Mouse (Mus musculus): Measurements from ENCODE around the gene Eif4a3. TPM values are rescaled to one million over a fixed set of nuclear protein-coding genes. Genes with fewer than 3 reads are reported as not detected.
A peak's percentile ranks its signal among the peaks of the same experiment; 100 is the strongest.

The Eif4a3 gene
- polyA plus RNA-seq, 2 experiments: 228 to 339 TPM

- Histone ChIP-seq H3K36me3 (ENCODE audit: control insufficient read depth, insufficient read depth, low read length) (no peaks in the 10 kb centered on the region), H3K4me2 (replicated peaks; ENCODE audit: low read depth, low read length, severe bottlenecking) (peak within 1 kb of the TSS; percentile 28), H3K27me3 (ENCODE audit: control insufficient read depth, insufficient read depth, low read length) (no peaks in the 10 kb centered on the region), H3K27ac (replicated peaks; ENCODE audit: low read depth, low read length) (0 out of 2 replicates have a peak within 1 kb of the TSS, but pooled peaks have one; percentile 7), H3K9ac (ENCODE audit: low read depth, low read length, severe bottlenecking) (peak within 1 kb of the TSS; percentile 9; the same call in 1 of the 2 replicates), H3K9me3 (ENCODE audit: control insufficient read depth, low read length) (no peaks in the 10 kb centered on the region), H3K4me3 (replicated peaks; ENCODE audit: low read length) (no peak within 1 kb of the TSS), H3K4me1 (ENCODE audit: control insufficient read depth, insufficient read depth, low read length) (no peaks in the 10 kb centered on the region; the same call in 1 of the 2 replicates)
- no peak for TF ChIP-seq POLR2A (IDR thresholded peaks at IDR 0.05; ENCODE audit: borderline replicate concordance, extremely low read depth, insufficient read depth, insufficient read length)
- no peak for DNase-seq (ENCODE audit: low spot score)
- no peak for ATAC-seq (ENCODE audit: low FRiP score, low read depth)
- 32% methylated on average over 1 of the region's 1 CpGs for WGBS
Observed at GRCm38 (mm10) chr11:119307658-119307867, 7.7 kb upstream of the Eif4a3 start, which contains the start of gene Card14. Gene Card14, plus strand, starts transcription at chr11:119307768.

DNA sequence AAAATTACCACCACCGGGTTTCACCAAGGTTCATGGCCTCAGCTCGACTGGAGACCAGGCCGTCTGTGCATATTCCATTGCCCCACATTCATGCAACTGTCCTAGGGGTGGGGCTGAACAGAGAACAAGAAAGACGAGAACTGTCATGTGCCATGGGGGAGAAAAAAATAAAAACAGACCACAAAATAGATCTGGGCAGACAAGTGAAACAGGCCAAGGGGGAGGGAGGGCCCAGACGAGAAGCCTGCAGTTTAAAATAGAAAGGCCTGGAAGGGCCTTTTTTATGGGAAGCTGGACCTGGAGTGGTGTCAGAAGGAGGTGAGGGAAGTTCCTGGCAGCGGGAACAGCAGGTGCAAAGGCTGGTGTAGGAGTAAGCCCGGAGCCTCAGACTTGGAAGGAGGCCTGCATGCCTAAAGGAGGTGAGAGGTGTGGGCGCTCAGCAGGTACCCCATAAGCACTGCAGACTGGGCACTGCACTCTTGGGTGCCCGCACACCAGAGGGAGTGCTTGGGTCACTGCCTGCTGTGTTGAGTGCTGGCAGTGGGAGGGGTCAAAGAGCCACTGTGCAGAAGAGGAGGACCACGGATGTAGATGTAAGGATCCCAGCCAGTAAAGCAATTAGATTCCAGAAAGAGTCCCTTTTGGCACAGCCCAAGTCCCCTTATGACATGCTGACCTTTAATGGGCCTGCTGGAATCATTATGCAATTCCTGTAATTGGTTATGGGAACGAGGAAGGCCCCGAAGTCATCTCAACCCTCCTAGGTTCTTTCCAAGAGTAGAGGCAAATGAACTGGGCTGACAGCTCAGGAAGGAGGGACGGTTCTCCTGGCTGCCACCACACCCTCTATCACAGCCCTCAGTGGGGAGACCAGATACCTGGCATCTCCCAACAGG, 7.1 kb upstream of the Eif4a3 start:
- ATAC-seq (ENCODE audit: low FRiP score, low read depth): no peak
- 47% methylated on average over 13 of the region's 13 CpGs for WGBS
- no peak overlapping the region for H3K4me2 ChIP-seq (replicated peaks; ENCODE audit: low read depth, low read length, severe bottlenecking)

GRCm38 (mm10) chr11:119304904-119305712, 5.2 kb upstream of the Eif4a3 start:
- no peak for ATAC-seq (ENCODE audit: low FRiP score, low read depth)
- no peak overlapping the region for H3K27ac ChIP-seq (replicated peaks; ENCODE audit: low read depth, low read length)
- no peak for DNase-seq (ENCODE audit: low spot score)
- no peak overlapping the region for H3K9ac ChIP-seq (ENCODE audit: low read depth, low read length, severe bottlenecking)
- H3K4me3 ChIP-seq (replicated peaks; ENCODE audit: low read length): no peak overlapping the region
- TF ChIP-seq POLR2A (IDR thresholded peaks at IDR 0.05; ENCODE audit: borderline replicate concordance, extremely low read depth, insufficient read depth, insufficient read length): no peak
- no peaks in the 10 kb centered on the region for H3K36me3 ChIP-seq (ENCODE audit: control insufficient read depth, insufficient read depth, low read length)
- no peaks in the 10 kb centered on the region for H3K27me3 ChIP-seq (ENCODE audit: control insufficient read depth, insufficient read depth, low read length)
- H3K4me1 ChIP-seq (ENCODE audit: control insufficient read depth, insufficient read depth, low read length): peaks cover 4% of the 10 kb centered on the region; the same call in 1 of the 2 replicates
- H3K4me2 ChIP-seq (replicated peaks; ENCODE audit: low read depth, low read length, severe bottlenecking): no peak overlapping the region
- WGBS: 44% methylated on average over 16 of the region's 16 CpGs
- H3K9me3 ChIP-seq (ENCODE audit: control insufficient read depth, low read length): no peaks in the 10 kb centered on the region

More for the DNA sequence above, 7.1 kb upstream of the Eif4a3 start:
- H3K9ac ChIP-seq (ENCODE audit: low read depth, low read length, severe bottlenecking): no peak overlapping the region
- H3K27ac ChIP-seq (replicated peaks; ENCODE audit: low read depth, low read length): no peak overlapping the region
- H3K27me3 ChIP-seq (ENCODE audit: control insufficient read depth, insufficient read depth, low read length): no peaks in the 10 kb centered on the region
- DNase-seq (ENCODE audit: low spot score): no peak
- no peaks in the 10 kb centered on the region for H3K36me3 ChIP-seq (ENCODE audit: control insufficient read depth, insufficient read depth, low read length)
- no peak overlapping the region for H3K4me3 ChIP-seq (replicated peaks; ENCODE audit: low read length)
- no peaks in the 10 kb centered on the region for H3K9me3 ChIP-seq (ENCODE audit: control insufficient read depth, low read length)
- TF ChIP-seq POLR2A (IDR thresholded peaks at IDR 0.05; ENCODE audit: borderline replicate concordance, extremely low read depth, insufficient read depth, insufficient read length): no peak
- H3K4me1 ChIP-seq (ENCODE audit: control insufficient read depth, insufficient read depth, low read length): no peaks in the 10 kb centered on the region; the same call in 1 of the 2 replicates

- 19% methylated on average over 2 of the region's 2 CpGs for WGBS
- peak overlapping the region; percentile 83; the same call in 1 of the 2 replicates for H3K4me3 ChIP-seq (replicated peaks; ENCODE audit: low read length)
- TF ChIP-seq POLR2A (IDR thresholded peaks at IDR 0.05; ENCODE audit: borderline replicate concordance, extremely low read depth, insufficient read depth, insufficient read length): no peak
- ATAC-seq (ENCODE audit: low FRiP score, low read depth) (no peak), DNase-seq (ENCODE audit: low spot score) (no peak)
- H3K36me3 ChIP-seq (ENCODE audit: control insufficient read depth, insufficient read depth, low read length): peaks cover 23% of the 10 kb centered on the region
- peak overlapping the region; percentile 85; the same call in 1 of the 2 replicates for H3K4me2 ChIP-seq (replicated peaks; ENCODE audit: low read depth, low read length, severe bottlenecking)
- no peak overlapping the region for H3K9ac ChIP-seq (ENCODE audit: low read depth, low read length, severe bottlenecking)
- H3K27ac ChIP-seq (replicated peaks; ENCODE audit: low read depth, low read length): no peak overlapping the region
- H3K27me3 ChIP-seq (ENCODE audit: control insufficient read depth, insufficient read depth, low read length): no peaks in the 10 kb centered on the region
- no peaks in the 10 kb centered on the region for H3K9me3 ChIP-seq (ENCODE audit: control insufficient read depth, low read length)
- H3K4me1 ChIP-seq (ENCODE audit: control insufficient read depth, insufficient read depth, low read length): peaks cover 10% of the 10 kb centered on the region
Observed at GRCm38 (mm10) chr11:119300986-119301385, 1.1 kb upstream of the Eif4a3 start.

- Histone ChIP-seq H3K4me2 (replicated peaks; ENCODE audit: low read depth, low read length, severe bottlenecking) (peak overlapping the region; percentile 85), H3K36me3 (ENCODE audit: control insufficient read depth, insufficient read depth, low read length) (peaks cover 29% of the 10 kb centered on the region), H3K9ac (ENCODE audit: low read depth, low read length, severe bottlenecking) (peak overlapping the region; percentile 89), H3K27me3 (ENCODE audit: control insufficient read depth, insufficient read depth, low read length) (no peaks in the 10 kb centered on the region), H3K4me1 (ENCODE audit: control insufficient read depth, insufficient read depth, low read length) (peaks cover 10% of the 10 kb centered on the region), H3K4me3 (replicated peaks; ENCODE audit: low read length) (peak overlapping the region; percentile 83), H3K9me3 (ENCODE audit: control insufficient read depth, low read length) (no peaks in the 10 kb centered on the region), H3K27ac (replicated peaks; ENCODE audit: low read depth, low read length) (peak overlapping the region; percentile 86)
- WGBS: 2% methylated on average over 31 of the region's 31 CpGs
- peak; percentile 68; the same call in 1 of the 2 replicates for ATAC-seq (ENCODE audit: low FRiP score, low read depth)
- TF ChIP-seq POLR2A (IDR thresholded peaks at IDR 0.05; ENCODE audit: borderline replicate concordance, extremely low read depth, insufficient read depth, insufficient read length): no peak
- DNase-seq (ENCODE audit: low spot score): no peak
Observed at GRCm38 (mm10) chr11:119300246-119300935, 502 bp upstream of the Eif4a3 start.
